Mouse (Mus musculus) left cerebral cortex, adult 8-10 months (tissue): ENCODE measurements around the gene Pros1. TPM values are rescaled to one million over a fixed set of nuclear protein-coding genes. Genes with fewer than 3 reads are reported as not detected.

Source experiments
- DNase-seq, 2 experiments: peaks; one replicate each; pipeline ENCODE4 v3.0.0; 2022; ENCODE audit warnings: low spot score in 2 of 2
- total RNA-seq, 4 experiments: library from RNA; stranded (reverse); gene quantifications; 2 replicates each; pipeline ENCODE4 v1.2.4; 2022

The Pros1 gene
- total RNA-seq, 4 experiments from 2014 or later = 10.3 to 17.0 (median 13.4) TPM

GRCm38 (mm10) chr16:62860140-62860539, 6.0 kb downstream of the Pros1 start:
- no peak for DNase-seq

GRCm38 (mm10) chr16:62861455-62861854, 7.3 kb downstream of the Pros1 start:
- DNase-seq = no peak

GRCm38 (mm10) chr16:62872688-62873117, 18.6 kb downstream of the Pros1 start:
- DNase-seq = no peak

- DNase-seq = no peak
Observed at GRCm38 (mm10) chr16:62873180-62873579, 19.1 kb downstream of the Pros1 start.

GRCm38 (mm10) chr16:62874065-62874464, 20.0 kb downstream of the Pros1 start:
- DNase-seq = no peak

- DNase-seq = no peak
Observed at GRCm38 (mm10) chr16:62895824-62896223, 41.7 kb downstream of the Pros1 start.

GRCm38 (mm10) chr16:62911364-62911763, 57.3 kb downstream of the Pros1 start:
- DNase-seq = no peak

- no peak for DNase-seq
Observed at GRCm38 (mm10) chr16:62912246-62912645, 58.1 kb downstream of the Pros1 start.

GRCm38 (mm10) chr16:62915530-62915929, 61.4 kb downstream of the Pros1 start:
- DNase-seq = no peak

- no peak for DNase-seq
Observed at GRCm38 (mm10) chr16:62922245-62922644, 68.1 kb downstream of the Pros1 start.

GRCm38 (mm10) chr16:62931341-62931740, 77.2 kb downstream of the Pros1 start:
- DNase-seq = no peak

- no peak for DNase-seq
Observed at GRCm38 (mm10) chr16:62936316-62936715, 82.2 kb downstream of the Pros1 start.

GRCm38 (mm10) chr16:62940388-62941003, 86.4 kb downstream of the Pros1 start:
- DNase-seq = peak in 1 of 2 experiments; percentile 23

GRCm38 (mm10) chr16:62941763-62942162, 87.7 kb downstream of the Pros1 start:
- no peak for DNase-seq

- DNase-seq = no peak
Observed at GRCm38 (mm10) chr16:62942418-62943410, 88.6 kb downstream of the Pros1 start.

- no peak for DNase-seq
Observed at GRCm38 (mm10) chr16:62958485-62958884, 104.4 kb downstream of the Pros1 start.

GRCm38 (mm10) chr16:62964361-62964763, 110.3 kb downstream of the Pros1 start:
- peak in 1 of 2 experiments; percentile 55 for DNase-seq

- no peak for DNase-seq
Observed at GRCm38 (mm10) chr16:62971673-62972332, 117.7 kb downstream of the Pros1 start.

- no peak for DNase-seq
Observed at GRCm38 (mm10) chr16:62974926-62975325, 120.8 kb downstream of the Pros1 start.
